Mouse (Mus musculus): ENCODE data around the gene Matk. TPM values are rescaled to one million over a fixed set of nuclear protein-coding genes. Genes with fewer than 3 reads are reported as not detected.

Gene Matk
- polyA plus RNA-seq, 1 experiment from 2014 or later: 14.8 TPM

- H3K27ac ChIP-seq (replicated peaks; ENCODE audit: low read depth, low read length): no peak overlapping the region
- no peaks in the 10 kb centered on the region for H3K27me3 ChIP-seq (ENCODE audit: control insufficient read depth, insufficient read depth, low read length)
- ATAC-seq (ENCODE audit: low FRiP score, low TSS enrichment) (no peak), DNase-seq (no peak)
- no peak overlapping the region for H3K4me2 ChIP-seq (ENCODE audit: low read length)
- peaks cover 5% of the 10 kb centered on the region; the same call in 1 of the 2 replicates for H3K4me1 ChIP-seq (ENCODE audit: control insufficient read depth, insufficient read depth, low read length)
- H3K36me3 ChIP-seq (ENCODE audit: control insufficient read depth, insufficient read depth, low read length): no peaks in the 10 kb centered on the region
- 85% methylated on average over 9 of the region's 9 CpGs for WGBS
- no peak overlapping the region for H3K9ac ChIP-seq (replicated peaks; ENCODE audit: low read length)
- H3K4me3 ChIP-seq (replicated peaks; ENCODE audit: low read depth, low read length): no peak overlapping the region
- H3K9me3 ChIP-seq (ENCODE audit: control insufficient read depth, low read length): no peaks in the 10 kb centered on the region
Measured at GRCm38 (mm10) chr10:81300352-81300907, 47.7 kb downstream of the Matk start.

- H3K4me3 ChIP-seq (replicated peaks; ENCODE audit: low read depth, low read length): no peak overlapping the region
- 82% methylated on average over 9 of the region's 9 CpGs for WGBS
- no peak overlapping the region for H3K4me2 ChIP-seq (ENCODE audit: low read length)
- no peaks in the 10 kb centered on the region for H3K27me3 ChIP-seq (ENCODE audit: control insufficient read depth, insufficient read depth, low read length)
- DNase-seq: no peak
- no peaks in the 10 kb centered on the region for H3K4me1 ChIP-seq (ENCODE audit: control insufficient read depth, insufficient read depth, low read length)
- H3K36me3 ChIP-seq (ENCODE audit: control insufficient read depth, insufficient read depth, low read length): peaks cover 7% of the 10 kb centered on the region
- no peak overlapping the region for H3K27ac ChIP-seq (replicated peaks; ENCODE audit: low read depth, low read length)
- no peaks in the 10 kb centered on the region for H3K9me3 ChIP-seq (ENCODE audit: control insufficient read depth, low read length)
- ATAC-seq (ENCODE audit: low FRiP score, low TSS enrichment): no peak
- H3K9ac ChIP-seq (replicated peaks; ENCODE audit: low read length): no peak overlapping the region
Measured at GRCm38 (mm10) chr10:81301321-81301720, 48.6 kb downstream of the Matk start.

DNA sequence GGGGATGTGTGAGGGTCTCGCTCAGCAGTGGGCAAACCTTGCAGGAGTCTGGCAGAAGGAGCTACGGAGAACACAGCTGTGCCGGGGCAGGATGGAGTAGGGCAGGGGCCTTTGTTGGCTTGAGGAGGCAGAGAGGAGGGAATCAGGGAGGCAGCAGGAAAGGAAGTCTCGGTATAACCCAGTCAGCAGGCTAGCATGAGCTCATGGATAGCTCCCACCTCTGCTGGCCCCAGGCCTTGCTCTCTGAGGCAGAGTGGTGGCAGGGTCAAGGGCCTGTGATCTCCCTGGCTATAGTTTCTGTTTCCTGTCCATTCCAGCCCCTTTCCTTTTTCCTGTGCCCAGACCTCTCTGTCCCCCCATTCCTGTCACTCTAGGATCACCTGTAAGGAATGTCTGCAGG is 49.6 kb downstream of the Matk start:
- DNase-seq (no peak), ATAC-seq (ENCODE audit: low FRiP score, low TSS enrichment) (no peak)
- Histone ChIP-seq H3K36me3 (ENCODE audit: control insufficient read depth, insufficient read depth, low read length) (peaks cover 17% of the 10 kb centered on the region), H3K27me3 (ENCODE audit: control insufficient read depth, insufficient read depth, low read length) (no peaks in the 10 kb centered on the region), H3K4me2 (ENCODE audit: low read length) (no peak overlapping the region), H3K4me1 (ENCODE audit: control insufficient read depth, insufficient read depth, low read length) (no peaks in the 10 kb centered on the region), H3K9me3 (ENCODE audit: control insufficient read depth, low read length) (no peaks in the 10 kb centered on the region), H3K9ac (replicated peaks; ENCODE audit: low read length) (no peak overlapping the region; the same call in 1 of the 2 replicates), H3K27ac (replicated peaks; ENCODE audit: low read depth, low read length) (no peak overlapping the region), H3K4me3 (replicated peaks; ENCODE audit: low read depth, low read length) (no peak overlapping the region)
- WGBS: 81% methylated on average over 4 of the region's 4 CpGs

DNA sequence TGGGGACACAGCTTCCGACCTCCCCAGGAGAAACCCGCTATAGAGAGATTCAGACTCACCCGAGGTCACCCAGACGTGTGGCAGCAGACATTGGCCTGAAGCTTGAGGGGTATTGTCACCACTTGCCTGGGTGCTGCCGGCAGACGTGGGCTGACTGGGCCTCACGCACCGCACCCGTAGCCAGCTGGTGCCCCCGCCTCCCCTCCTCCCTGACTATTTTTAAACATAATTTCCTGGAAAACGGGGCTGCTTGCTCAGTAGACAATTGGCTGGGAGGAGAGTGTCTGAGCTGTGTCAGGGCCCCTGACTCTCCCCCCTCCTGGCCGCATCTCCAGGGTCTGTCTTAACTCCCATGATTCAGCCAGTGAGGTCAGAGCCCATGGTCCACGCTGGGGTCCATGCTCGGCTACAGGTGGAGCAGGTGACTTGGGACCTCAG is 50.1 kb downstream of the Matk start:
- Histone ChIP-seq H3K4me1 (ENCODE audit: control insufficient read depth, insufficient read depth, low read length) (no peaks in the 10 kb centered on the region), H3K9ac (replicated peaks; ENCODE audit: low read length) (no peak overlapping the region; the same call in 1 of the 2 replicates), H3K4me3 (replicated peaks; ENCODE audit: low read depth, low read length) (no peak overlapping the region), H3K9me3 (ENCODE audit: control insufficient read depth, low read length) (no peaks in the 10 kb centered on the region), H3K36me3 (ENCODE audit: control insufficient read depth, insufficient read depth, low read length) (peaks cover 22% of the 10 kb centered on the region), H3K27me3 (ENCODE audit: control insufficient read depth, insufficient read depth, low read length) (no peaks in the 10 kb centered on the region), H3K4me2 (ENCODE audit: low read length) (no peak overlapping the region), H3K27ac (replicated peaks; ENCODE audit: low read depth, low read length) (no peak overlapping the region)
- ATAC-seq (ENCODE audit: low FRiP score, low TSS enrichment): no peak
- 75% methylated on average over 14 of the region's 14 CpGs for WGBS
- no peak for DNase-seq

DNA sequence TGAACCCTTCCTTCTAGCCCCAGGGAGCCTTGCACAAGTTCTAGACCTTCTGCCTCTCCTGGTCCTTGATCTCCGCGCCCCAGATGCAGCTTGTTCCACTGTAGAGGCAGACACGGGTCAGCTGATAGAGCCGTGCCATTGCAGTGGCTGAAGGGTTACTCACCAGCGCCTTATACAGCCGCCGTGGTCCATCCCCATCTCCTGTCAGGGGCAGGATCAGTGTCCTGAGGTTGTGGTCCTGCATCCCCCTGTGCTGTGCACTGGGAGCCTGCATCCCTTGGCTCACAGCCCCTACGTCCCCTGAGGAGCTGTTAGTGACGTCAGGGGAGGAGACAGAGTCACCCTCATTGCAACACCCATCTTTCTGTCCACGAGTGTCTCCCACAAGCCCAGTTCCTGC is 50.5 kb downstream of the Matk start:
- Histone ChIP-seq H3K36me3 (ENCODE audit: control insufficient read depth, insufficient read depth, low read length) (peaks cover 26% of the 10 kb centered on the region), H3K9ac (replicated peaks; ENCODE audit: low read length) (no peak overlapping the region; the same call in 1 of the 2 replicates), H3K4me1 (ENCODE audit: control insufficient read depth, insufficient read depth, low read length) (no peaks in the 10 kb centered on the region), H3K9me3 (ENCODE audit: control insufficient read depth, low read length) (no peaks in the 10 kb centered on the region), H3K4me3 (replicated peaks; ENCODE audit: low read depth, low read length) (no peak overlapping the region), H3K27ac (replicated peaks; ENCODE audit: low read depth, low read length) (no peak overlapping the region), H3K4me2 (ENCODE audit: low read length) (no peak overlapping the region), H3K27me3 (ENCODE audit: control insufficient read depth, insufficient read depth, low read length) (no peaks in the 10 kb centered on the region)
- ATAC-seq (ENCODE audit: low FRiP score, low TSS enrichment): no peak
- WGBS: 79% methylated on average over 10 of the region's 10 CpGs
- DNase-seq: no peak

- 79% methylated on average over 7 of the region's 7 CpGs for WGBS
Measured at GRCm38 (mm10) chr10:81303761-81304160, 51.0 kb downstream of the Matk start.

DNA sequence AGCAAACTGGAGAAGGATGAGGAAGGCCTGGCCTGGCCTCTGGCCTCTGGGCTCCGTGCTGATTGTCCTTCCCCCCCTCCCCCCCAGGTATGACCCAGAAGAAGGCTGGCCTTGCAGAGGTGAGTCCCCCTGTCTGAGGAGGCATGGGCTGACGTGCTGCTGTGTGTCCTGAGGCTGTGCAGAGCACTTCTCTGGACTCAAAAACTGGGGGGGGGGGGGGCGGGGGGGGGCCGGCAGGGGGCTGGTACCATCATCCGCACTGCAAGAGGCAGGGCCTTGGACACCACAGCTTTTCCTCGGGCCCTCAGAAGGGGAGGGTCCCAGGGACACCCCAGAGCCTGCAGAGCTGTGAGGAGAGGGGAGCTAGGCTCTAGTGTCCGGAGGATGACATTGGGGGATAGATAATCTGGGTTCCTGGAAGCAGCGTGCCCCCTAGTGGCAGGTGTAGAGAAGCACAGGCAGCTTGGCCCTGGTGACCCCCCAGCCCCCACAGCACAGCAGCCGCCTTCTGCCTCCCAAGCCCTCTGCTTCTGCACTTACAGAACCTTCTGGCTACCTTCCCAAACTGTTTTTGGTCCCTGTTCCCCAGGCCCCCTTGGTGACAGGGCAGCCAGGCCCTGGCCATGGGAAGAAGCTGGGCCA is 52.0 kb downstream of the Matk start:
- Histone ChIP-seq H3K4me1 (ENCODE audit: control insufficient read depth, insufficient read depth, low read length) (no peaks in the 10 kb centered on the region), H3K36me3 (ENCODE audit: control insufficient read depth, insufficient read depth, low read length) (peaks cover 41% of the 10 kb centered on the region), H3K9me3 (ENCODE audit: control insufficient read depth, low read length) (no peaks in the 10 kb centered on the region), H3K27ac (replicated peaks; ENCODE audit: low read depth, low read length) (no peak overlapping the region), H3K4me3 (replicated peaks; ENCODE audit: low read depth, low read length) (no peak overlapping the region), H3K9ac (replicated peaks; ENCODE audit: low read length) (no peak overlapping the region), H3K27me3 (ENCODE audit: control insufficient read depth, insufficient read depth, low read length) (no peaks in the 10 kb centered on the region), H3K4me2 (ENCODE audit: low read length) (no peak overlapping the region)
- DNase-seq: peak; percentile 60
- ATAC-seq (ENCODE audit: low FRiP score, low TSS enrichment): no peak
- 28% methylated on average over 8 of the region's 9 CpGs for WGBS

More at GRCm38 (mm10) chr10:81303761-81304160, 51.0 kb downstream of the Matk start:
- no peaks in the 10 kb centered on the region for H3K27me3 ChIP-seq (ENCODE audit: control insufficient read depth, insufficient read depth, low read length)
- H3K4me2 ChIP-seq (ENCODE audit: low read length): no peak overlapping the region
- ATAC-seq (ENCODE audit: low FRiP score, low TSS enrichment): no peak
- H3K4me1 ChIP-seq (ENCODE audit: control insufficient read depth, insufficient read depth, low read length): no peaks in the 10 kb centered on the region
- H3K9ac ChIP-seq (replicated peaks; ENCODE audit: low read length): no peak overlapping the region
- H3K36me3 ChIP-seq (ENCODE audit: control insufficient read depth, insufficient read depth, low read length): peaks cover 31% of the 10 kb centered on the region
- no peak overlapping the region for H3K27ac ChIP-seq (replicated peaks; ENCODE audit: low read depth, low read length)
- DNase-seq: no peak
- H3K4me3 ChIP-seq (replicated peaks; ENCODE audit: low read depth, low read length): no peak overlapping the region
- H3K9me3 ChIP-seq (ENCODE audit: control insufficient read depth, low read length): no peaks in the 10 kb centered on the region

GRCm38 (mm10) chr10:81305663-81306062 is 52.9 kb downstream of the Matk start:
- Histone ChIP-seq H3K4me3 (replicated peaks; ENCODE audit: low read depth, low read length) (no peak overlapping the region), H3K36me3 (ENCODE audit: control insufficient read depth, insufficient read depth, low read length) (peaks cover 50% of the 10 kb centered on the region), H3K4me2 (ENCODE audit: low read length) (no peak overlapping the region), H3K4me1 (ENCODE audit: control insufficient read depth, insufficient read depth, low read length) (no peaks in the 10 kb centered on the region), H3K27me3 (ENCODE audit: control insufficient read depth, insufficient read depth, low read length) (no peaks in the 10 kb centered on the region), H3K9ac (replicated peaks; ENCODE audit: low read length) (no peak overlapping the region), H3K9me3 (ENCODE audit: control insufficient read depth, low read length) (no peaks in the 10 kb centered on the region), H3K27ac (replicated peaks; ENCODE audit: low read depth, low read length) (no peak overlapping the region)
- DNase-seq (no peak), ATAC-seq (ENCODE audit: low FRiP score, low TSS enrichment) (no peak)
- 94% methylated on average over 14 of the region's 14 CpGs for WGBS

- 95% methylated on average over 12 of the region's 12 CpGs for WGBS
- Histone ChIP-seq H3K9me3 (ENCODE audit: control insufficient read depth, low read length) (no peaks in the 10 kb centered on the region), H3K4me3 (replicated peaks; ENCODE audit: low read depth, low read length) (no peak overlapping the region), H3K27ac (replicated peaks; ENCODE audit: low read depth, low read length) (no peak overlapping the region), H3K4me1 (ENCODE audit: control insufficient read depth, insufficient read depth, low read length) (no peaks in the 10 kb centered on the region), H3K4me2 (ENCODE audit: low read length) (no peak overlapping the region), H3K27me3 (ENCODE audit: control insufficient read depth, insufficient read depth, low read length) (no peaks in the 10 kb centered on the region), H3K36me3 (ENCODE audit: control insufficient read depth, insufficient read depth, low read length) (peaks cover 56% of the 10 kb centered on the region), H3K9ac (replicated peaks; ENCODE audit: low read length) (no peak overlapping the region)
- ATAC-seq (ENCODE audit: low FRiP score, low TSS enrichment): no peak
- DNase-seq: no peak
Measured at GRCm38 (mm10) chr10:81306173-81306668, 53.5 kb downstream of the Matk start.

Measured in midbrain, embryonic 14.5 days (tissue).